Mouse (Mus musculus): ENCODE measurements around the gene Nefh. TPM values are rescaled to one million over a fixed set of nuclear protein-coding genes. Genes with fewer than 3 reads are reported as not detected.

Nefh gene
- polyA plus RNA-seq, 1 experiment from 2014 or later: 0.44 TPM

DNA sequence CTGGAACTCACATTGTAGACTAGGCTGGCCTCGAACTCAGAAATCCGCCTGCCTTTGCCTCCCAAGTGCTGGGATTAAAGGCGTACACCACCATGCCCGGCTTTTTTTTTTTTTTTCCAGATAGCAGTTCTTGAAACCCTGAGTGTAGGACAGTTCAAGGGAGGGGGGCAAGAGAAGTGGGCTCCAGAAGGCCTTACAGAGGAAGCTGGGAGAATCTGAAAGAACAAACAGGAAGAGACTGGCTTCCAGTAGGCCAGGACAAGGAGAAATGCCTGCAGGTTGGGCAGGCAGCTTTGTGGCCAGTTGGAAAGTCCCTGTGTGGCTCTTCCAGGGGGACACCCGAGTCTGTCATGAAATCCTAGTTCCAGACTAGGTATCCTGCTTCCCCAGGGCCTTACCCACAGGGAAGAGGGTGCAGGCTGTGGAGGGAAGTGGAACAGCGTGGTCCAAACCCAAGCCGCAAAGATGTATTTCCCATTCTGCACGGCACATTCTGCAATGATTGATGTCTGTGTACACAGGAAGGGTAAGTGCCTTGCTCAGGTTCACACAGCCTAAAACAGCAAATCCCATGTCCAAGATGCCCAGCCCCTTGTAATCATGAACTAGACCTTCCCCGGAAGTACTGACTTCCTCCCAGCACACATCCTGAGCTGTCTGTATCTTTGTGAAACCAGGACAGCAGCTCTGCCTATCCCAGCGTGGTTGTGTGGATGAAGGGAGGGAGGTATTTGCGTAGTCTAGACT is 26.7 kb upstream of the Nefh start:
- DNase-seq (ENCODE audit: low spot score): no peak
- 82% methylated on average over 11 of the region's 11 CpGs for WGBS
- Histone ChIP-seq H3K27ac (no peak overlapping the region), H3K27me3 (ENCODE audit: insufficient read depth, poor library complexity, severe bottlenecking) (peaks cover 13% of the 10 kb centered on the region; the same call in 1 of the 2 replicates), H3K4me3 (no peak overlapping the region), H3K9me3 (no peaks in the 10 kb centered on the region), H3K36me3 (no peaks in the 10 kb centered on the region), H3K4me1 (replicated peaks) (0 out of 2 replicates have a peak, but pooled peaks cover 3% of the 10 kb centered on the region)

GRCm38 (mm10) chr11:4973871-4974256 is 26.0 kb upstream of the Nefh start:
- H3K9me3 ChIP-seq: no peaks in the 10 kb centered on the region
- WGBS: 92% methylated on average over 2 of the region's 2 CpGs
- DNase-seq (ENCODE audit: low spot score): no peak
- H3K4me1 ChIP-seq (replicated peaks): 0 out of 2 replicates have a peak, but pooled peaks cover 3% of the 10 kb centered on the region
- no peak overlapping the region for H3K4me3 ChIP-seq
- H3K27me3 ChIP-seq (ENCODE audit: insufficient read depth, poor library complexity, severe bottlenecking): peaks cover 13% of the 10 kb centered on the region; the same call in 1 of the 2 replicates
- no peaks in the 10 kb centered on the region for H3K36me3 ChIP-seq
- no peak overlapping the region for H3K27ac ChIP-seq

DNA sequence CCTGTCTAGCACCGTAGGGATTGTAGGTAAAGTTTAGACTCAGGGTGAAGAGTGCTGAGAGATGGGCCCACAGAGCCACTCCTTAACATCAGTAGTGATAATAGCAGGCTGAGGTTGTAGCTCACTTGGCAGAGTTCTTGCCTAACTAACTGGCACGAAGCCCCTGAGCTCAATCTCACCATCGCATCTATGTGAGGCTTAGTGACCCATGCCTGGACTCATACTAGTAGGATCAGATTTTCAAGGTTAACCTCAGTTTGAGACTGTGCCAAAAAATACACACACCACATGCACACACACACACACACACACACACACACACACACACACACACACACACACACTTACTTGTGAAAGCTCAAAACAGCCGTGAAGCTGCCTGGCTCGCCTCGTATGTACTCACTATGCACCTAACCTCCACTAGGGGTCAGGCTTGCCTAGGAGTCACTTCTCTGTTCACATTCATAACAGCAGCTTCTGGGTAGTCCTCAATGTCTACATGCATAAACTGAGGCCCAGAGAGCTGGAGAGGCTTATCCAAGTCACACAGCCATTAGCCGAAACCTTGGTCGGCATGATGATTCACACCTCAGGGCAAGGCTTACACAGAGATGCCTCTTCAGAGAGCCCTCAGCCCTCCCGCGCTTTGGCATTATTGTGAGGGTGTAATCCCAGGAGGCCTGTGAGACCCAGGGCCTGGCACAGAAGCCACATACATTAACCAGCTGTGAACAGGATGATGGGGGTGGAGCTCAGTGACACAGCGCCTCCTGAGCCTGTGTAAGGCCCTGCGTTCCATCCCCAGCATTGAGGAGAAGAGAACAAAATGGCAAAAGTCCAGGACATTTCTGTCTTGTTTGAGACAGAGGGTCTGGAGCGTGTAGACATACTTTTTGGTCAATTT is 25.4 kb upstream of the Nefh start:
- peaks cover 13% of the 10 kb centered on the region; the same call in 1 of the 2 replicates for H3K27me3 ChIP-seq (ENCODE audit: insufficient read depth, poor library complexity, severe bottlenecking)
- no peak overlapping the region for H3K27ac ChIP-seq
- no peaks in the 10 kb centered on the region for H3K9me3 ChIP-seq
- DNase-seq (ENCODE audit: low spot score): peak; percentile 58
- H3K4me3 ChIP-seq: no peak overlapping the region
- no peaks in the 10 kb centered on the region for H3K36me3 ChIP-seq
- 64% methylated on average over 13 of the region's 13 CpGs for WGBS
- 0 out of 2 replicates have a peak, but pooled peaks cover 3% of the 10 kb centered on the region for H3K4me1 ChIP-seq (replicated peaks)

DNA sequence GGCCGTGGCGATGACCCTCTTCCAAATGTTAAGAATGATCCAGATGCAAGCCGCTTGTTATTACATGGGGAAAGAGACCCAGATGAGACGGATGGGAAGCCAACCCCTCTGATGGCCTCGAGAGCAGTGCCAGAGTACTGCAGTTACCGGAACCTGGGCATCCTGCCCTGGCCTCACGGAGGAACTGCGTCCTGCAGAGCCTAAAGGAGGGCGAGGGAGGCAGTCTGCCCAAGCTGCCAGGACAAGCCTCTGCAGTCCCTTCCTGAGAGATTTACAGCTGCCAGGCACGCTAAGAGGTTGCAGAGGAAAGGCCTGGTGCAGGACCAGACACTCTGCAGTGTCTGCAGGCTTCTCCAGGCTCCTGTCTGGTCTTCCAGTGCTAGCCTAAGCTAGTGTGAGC is 20.5 kb upstream of the Nefh start:
- 83% methylated on average over 10 of the region's 10 CpGs for WGBS
- DNase-seq (ENCODE audit: low spot score): no peak
- no peaks in the 10 kb centered on the region for H3K36me3 ChIP-seq
- 0 out of 2 replicates have a peak, but pooled peaks cover 3% of the 10 kb centered on the region for H3K4me1 ChIP-seq (replicated peaks)
- H3K9me3 ChIP-seq: no peaks in the 10 kb centered on the region
- no peaks in the 10 kb centered on the region for H3K27me3 ChIP-seq (ENCODE audit: insufficient read depth, poor library complexity, severe bottlenecking)
- H3K4me3 ChIP-seq: no peak overlapping the region
- H3K27ac ChIP-seq: no peak overlapping the region

DNA sequence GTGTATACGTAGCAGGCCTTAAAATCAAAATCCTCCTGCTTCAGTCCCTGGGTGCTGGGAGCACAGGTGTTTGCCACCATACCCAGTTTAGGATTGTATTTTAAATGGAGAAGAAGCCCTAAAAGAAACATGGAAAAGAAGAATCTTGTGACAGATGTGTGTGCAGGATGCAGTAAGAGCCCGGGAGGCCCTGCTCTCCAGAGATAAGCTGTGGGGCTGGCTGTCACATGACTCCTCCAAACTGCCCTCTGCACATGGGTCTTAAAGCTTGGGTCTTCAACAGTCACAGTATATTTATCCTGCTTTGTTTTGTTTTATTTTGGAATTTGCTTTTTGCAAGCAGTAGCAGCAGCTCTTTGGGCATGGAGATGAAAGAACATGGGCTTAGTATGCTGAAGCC is 19.7 kb upstream of the Nefh start:
- Histone ChIP-seq H3K36me3 (no peaks in the 10 kb centered on the region), H3K27me3 (ENCODE audit: insufficient read depth, poor library complexity, severe bottlenecking) (no peaks in the 10 kb centered on the region)
- WGBS: 77% methylated on average over 2 of the region's 2 CpGs

DNA sequence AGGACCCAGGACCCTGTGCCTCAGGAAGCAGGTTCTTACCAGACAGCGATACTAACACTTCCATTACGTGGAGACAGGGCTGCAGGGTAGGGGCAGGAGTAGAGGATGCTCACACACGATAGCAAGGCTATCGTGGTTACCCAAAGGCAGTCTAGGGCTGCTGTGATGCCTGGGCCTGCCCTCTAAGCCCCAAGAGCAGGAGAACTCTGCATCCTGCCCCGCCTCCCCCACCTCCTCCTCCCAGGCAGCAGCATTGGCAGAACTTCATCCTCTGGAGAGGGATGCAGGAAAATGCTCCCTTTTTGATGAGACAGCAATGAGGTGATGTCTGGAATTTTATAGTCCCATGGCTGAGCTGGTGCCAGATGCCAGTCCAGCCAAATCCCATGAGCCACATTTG is 19.0 kb upstream of the Nefh start:
- DNase-seq (ENCODE audit: low spot score): no peak
- no peaks in the 10 kb centered on the region for H3K27me3 ChIP-seq (ENCODE audit: insufficient read depth, poor library complexity, severe bottlenecking)

More for the DNA sequence above, 19.7 kb upstream of the Nefh start:
- no peak overlapping the region for H3K4me3 ChIP-seq
- H3K4me1 ChIP-seq (replicated peaks): 0 out of 2 replicates have a peak, but pooled peaks cover 3% of the 10 kb centered on the region
- no peak for DNase-seq (ENCODE audit: low spot score)
- no peaks in the 10 kb centered on the region for H3K9me3 ChIP-seq
- no peak overlapping the region for H3K27ac ChIP-seq

GRCm38 (mm10) chr11:4966325-4966724 is 18.5 kb upstream of the Nefh start:
- DNase-seq (ENCODE audit: low spot score): no peak
- 57% methylated on average over 2 of the region's 2 CpGs for WGBS
- 0 out of 2 replicates have a peak, but pooled peaks cover 3% of the 10 kb centered on the region for H3K4me1 ChIP-seq (replicated peaks)
- no peak overlapping the region for H3K4me3 ChIP-seq
- H3K36me3 ChIP-seq: no peaks in the 10 kb centered on the region
- no peak overlapping the region for H3K27ac ChIP-seq
- H3K27me3 ChIP-seq (ENCODE audit: insufficient read depth, poor library complexity, severe bottlenecking): no peaks in the 10 kb centered on the region
- no peaks in the 10 kb centered on the region for H3K9me3 ChIP-seq

More for the DNA sequence above, 19.0 kb upstream of the Nefh start:
- H3K4me1 ChIP-seq (replicated peaks): 0 out of 2 replicates have a peak, but pooled peaks cover 3% of the 10 kb centered on the region
- H3K9me3 ChIP-seq: no peaks in the 10 kb centered on the region
- no peaks in the 10 kb centered on the region for H3K36me3 ChIP-seq
- H3K4me3 ChIP-seq: no peak overlapping the region
- WGBS: 71% methylated on average over 5 of the region's 5 CpGs
- H3K27ac ChIP-seq: no peak overlapping the region

GRCm38 (mm10) chr11:4963099-4963808 is 15.4 kb upstream of the Nefh start:
- Histone ChIP-seq H3K4me3 (no peak overlapping the region), H3K36me3 (no peaks in the 10 kb centered on the region), H3K9me3 (no peaks in the 10 kb centered on the region), H3K27ac (no peak overlapping the region), H3K4me1 (replicated peaks) (0 out of 2 replicates have a peak, but pooled peaks cover 3% of the 10 kb centered on the region), H3K27me3 (ENCODE audit: insufficient read depth, poor library complexity, severe bottlenecking) (no peaks in the 10 kb centered on the region)
- WGBS: 57% methylated on average over 6 of the region's 6 CpGs
- DNase-seq (ENCODE audit: low spot score): no peak

DNA sequence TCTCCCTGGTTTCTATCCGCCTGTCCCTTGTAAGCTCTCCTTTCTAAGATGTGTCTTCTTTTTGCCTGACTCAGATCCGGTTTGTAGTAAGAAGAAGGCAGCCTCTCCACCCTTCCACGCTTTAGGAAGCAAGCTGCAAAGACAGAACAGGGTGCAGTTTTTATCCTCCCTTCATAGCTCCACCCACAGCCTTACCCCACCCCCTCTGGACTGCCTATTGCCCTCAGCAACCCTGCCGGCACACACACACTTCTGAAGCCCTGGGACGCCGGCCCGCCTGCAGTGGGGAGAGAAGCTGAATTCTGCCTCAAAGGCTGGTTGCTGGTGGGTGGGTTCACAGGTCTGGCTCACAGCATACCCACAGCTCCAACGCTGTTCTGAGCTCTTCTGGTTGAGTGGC is 6.1 kb upstream of the Nefh start:
- H3K27me3 ChIP-seq (ENCODE audit: insufficient read depth, poor library complexity, severe bottlenecking): peaks cover 65% of the 10 kb centered on the region
- no peak overlapping the region for H3K27ac ChIP-seq
- no peak for DNase-seq (ENCODE audit: low spot score)
- WGBS: under 1% methylated on average over 8 of the region's 8 CpGs
- peaks cover 12% of the 10 kb centered on the region for H3K4me1 ChIP-seq (replicated peaks)
- H3K36me3 ChIP-seq: no peaks in the 10 kb centered on the region
- no peak overlapping the region for H3K4me3 ChIP-seq
- no peaks in the 10 kb centered on the region for H3K9me3 ChIP-seq

- Histone ChIP-seq H3K27ac (no peak overlapping the region), H3K4me1 (replicated peaks) (peaks cover 12% of the 10 kb centered on the region), H3K4me3 (no peak overlapping the region), H3K27me3 (ENCODE audit: insufficient read depth, poor library complexity, severe bottlenecking) (peaks cover 70% of the 10 kb centered on the region), H3K9me3 (no peaks in the 10 kb centered on the region), H3K36me3 (no peaks in the 10 kb centered on the region)
- DNase-seq (ENCODE audit: low spot score): no peak
- WGBS: 2% methylated on average over 6 of the region's 6 CpGs
Measured at GRCm38 (mm10) chr11:4953401-4953800, 5.5 kb upstream of the Nefh start.

- DNase-seq (ENCODE audit: low spot score): peak; percentile 80
- H3K27me3 ChIP-seq (ENCODE audit: insufficient read depth, poor library complexity, severe bottlenecking): peaks cover 100% of the 10 kb centered on the region
- no peak overlapping the region for H3K27ac ChIP-seq
- peaks cover 30% of the 10 kb centered on the region for H3K4me1 ChIP-seq (replicated peaks)
- H3K9me3 ChIP-seq: no peaks in the 10 kb centered on the region
- 5% methylated on average over 23 of the region's 23 CpGs for WGBS
- no peaks in the 10 kb centered on the region for H3K36me3 ChIP-seq
- no peak overlapping the region for H3K4me3 ChIP-seq
Measured at GRCm38 (mm10) chr11:4949256-4950044, 1.6 kb upstream of the Nefh start.

DNA sequence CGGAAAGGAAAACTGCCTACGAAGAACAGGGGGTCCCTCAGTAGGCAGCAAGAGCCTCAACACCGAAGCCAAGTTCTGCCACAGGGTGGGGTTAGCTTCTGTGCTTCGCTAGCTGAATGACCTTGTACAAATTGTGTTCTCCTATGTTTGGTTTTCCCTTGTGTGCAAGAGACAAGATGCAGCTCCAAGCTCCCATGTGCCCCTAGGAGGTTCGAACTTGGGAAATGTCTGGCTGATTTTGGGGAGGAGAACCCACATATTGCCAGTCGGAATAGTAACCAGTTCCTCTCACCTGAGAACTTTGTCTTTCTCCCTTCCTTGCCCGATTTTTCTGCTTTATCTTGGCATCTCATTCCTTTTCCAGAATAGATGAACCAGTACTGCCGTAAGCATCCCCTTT is 928 bp upstream of the Nefh start:
- WGBS: 32% methylated on average over 8 of the region's 8 CpGs
- no peak for DNase-seq (ENCODE audit: low spot score)

More for the DNA sequence above, 928 bp upstream of the Nefh start:
- no peaks in the 10 kb centered on the region for H3K9me3 ChIP-seq
- no peak overlapping the region for H3K27ac ChIP-seq
- H3K4me1 ChIP-seq (replicated peaks): peaks cover 26% of the 10 kb centered on the region
- H3K4me3 ChIP-seq: no peak overlapping the region
- no peaks in the 10 kb centered on the region for H3K36me3 ChIP-seq
- H3K27me3 ChIP-seq (ENCODE audit: insufficient read depth, poor library complexity, severe bottlenecking): peaks cover 100% of the 10 kb centered on the region
